Mouse (Mus musculus): ENCODE results near the gene Lpo.

The Lpo gene

GRCm38 (mm10) chr11:87828239-87828900 lies at the start of gene Lpo:
Lpo (minus strand) TSS chr11:87828289.
- CTCF ChIA-PET: interaction anchor here (0.5 kb wide), 1 partner anchor 937 kb away, joined by 6 read pairs; no protein-coding TSS in a partner anchor

GRCm38 (mm10) chr11:87875436-87875835 lies 47.3 kb upstream of the Lpo start, which contains the start of gene Epx:
Epx (minus strand) TSS chr11:87875536.
- CTCF ChIA-PET: no interaction called here

GRCm38 (mm10) chr11:87871766-87872165 lies 43.7 kb upstream of the Lpo start:
- CTCF ChIA-PET: interaction anchor here (0.6 kb wide), 1 partner anchor 528 kb away, joined by 3 read pairs; no protein-coding TSS in a partner anchor

GRCm38 (mm10) chr11:87870096-87870495 lies 42.0 kb upstream of the Lpo start:
- CTCF ChIA-PET: no interaction called here

- CTCF ChIA-PET: interaction anchor here (0.6 kb wide), 1 partner anchor 83 kb away, joined by 6 read pairs; no protein-coding TSS in a partner anchor
These were observed 38.8 kb upstream of the Lpo start for GRCm38 (mm10) chr11:87866891-87867290.

GRCm38 (mm10) chr11:87862805-87863204 lies 34.7 kb upstream of the Lpo start:
- CTCF ChIA-PET: no interaction called here

- CTCF ChIA-PET: no interaction called here
These were observed 32.3 kb upstream of the Lpo start for GRCm38 (mm10) chr11:87860426-87860825.

GRCm38 (mm10) chr11:87859273-87859672 lies 31.2 kb upstream of the Lpo start:
- CTCF ChIA-PET: no interaction called here

GRCm38 (mm10) chr11:87854550-87854949 lies 26.5 kb upstream of the Lpo start:
- CTCF ChIA-PET: no interaction called here

GRCm38 (mm10) chr11:87853597-87853954 lies 25.5 kb upstream of the Lpo start:
- CTCF ChIA-PET: no interaction called here

GRCm38 (mm10) chr11:87852690-87853596 lies 24.9 kb upstream of the Lpo start, which contains the start of gene Mks1:
Mks1 (plus strand) TSS chr11:87853215.
- CTCF ChIA-PET: no interaction called here

- CTCF ChIA-PET: no interaction called here
These were observed 19.8 kb upstream of the Lpo start for GRCm38 (mm10) chr11:87847884-87848283.

GRCm38 (mm10) chr11:87846968-87847600 lies 19.0 kb upstream of the Lpo start:
- CTCF ChIA-PET: no interaction called here

- CTCF ChIA-PET: no interaction called here
These were observed 13.3 kb upstream of the Lpo start for GRCm38 (mm10) chr11:87841436-87841835.

- CTCF ChIA-PET: no interaction called here
These were observed 12.6 kb upstream of the Lpo start for GRCm38 (mm10) chr11:87840676-87841075.

GRCm38 (mm10) chr11:87821502-87821901 lies 6.6 kb downstream of the Lpo start:
- CTCF ChIA-PET: no interaction called here

- CTCF ChIA-PET: interaction anchor here (0.6 kb wide), 1 partner anchor 478 kb away, joined by 3 read pairs; no protein-coding TSS in a partner anchor
These were observed 10.7 kb downstream of the Lpo start for GRCm38 (mm10) chr11:87817443-87817773.

- CTCF ChIA-PET: interaction anchor here (0.6 kb wide), 1 partner anchor 477 kb away, joined by 3 read pairs; no protein-coding TSS in a partner anchor
These were observed 11.2 kb downstream of the Lpo start for GRCm38 (mm10) chr11:87816707-87817442.

GRCm38 (mm10) chr11:87814831-87815230 lies 13.3 kb downstream of the Lpo start:
- CTCF ChIA-PET: interaction anchor here (0.7 kb wide), 1 partner anchor 607 kb away, joined by 4 read pairs; no protein-coding TSS in a partner anchor

- CTCF ChIA-PET: no interaction called here
These were observed 16.7 kb downstream of the Lpo start for GRCm38 (mm10) chr11:87811396-87811795.

GRCm38 (mm10) chr11:87808236-87808635 lies 19.9 kb downstream of the Lpo start:
- CTCF ChIA-PET: no interaction called here

- CTCF ChIA-PET: no interaction called here
These were observed 20.7 kb downstream of the Lpo start for GRCm38 (mm10) chr11:87807433-87807832.
